Mouse (Mus musculus): ENCODE measurements around the gene D11Wsu47e. TPM values are rescaled to one million over a fixed set of nuclear protein-coding genes. Genes with fewer than 3 reads are reported as not detected.

D11Wsu47e gene
- polyA plus RNA-seq, 1 experiment from 2014 or later = 21.3 TPM

- H3K27me3 ChIP-seq (ENCODE audit: control insufficient read depth, insufficient read depth, low read length) = no peaks in the 10 kb centered on the region
- H3K9me3 ChIP-seq (ENCODE audit: control insufficient read depth, low read depth, low read length) = no peaks in the 10 kb centered on the region
- no peak for ATAC-seq (ENCODE audit: insufficient number of reproducible peaks, insufficient read depth, low FRiP score, low read depth)
- WGBS = 62% methylated on average over 22 of the region's 22 CpGs
- H3K9ac ChIP-seq (replicated peaks; ENCODE audit: low read depth, low read length) = no peak overlapping the region
- H3K27ac ChIP-seq (ENCODE audit: low read length) = no peak overlapping the region
- no peak overlapping the region for H3K4me3 ChIP-seq (ENCODE audit: low read depth, low read length)
- 0 out of 2 replicates have a peak overlapping the region, but pooled peaks have one; percentile 5 for H3K4me2 ChIP-seq (replicated peaks; ENCODE audit: low read depth, low read length)
- H3K4me1 ChIP-seq (ENCODE audit: control insufficient read depth, insufficient read depth, low read length) = peaks cover 5% of the 10 kb centered on the region; the same call in 1 of the 2 replicates
- peaks cover 46% of the 10 kb centered on the region for H3K36me3 ChIP-seq (ENCODE audit: control insufficient read depth, insufficient read depth, low read length)
Observed at GRCm38 (mm10) chr11:113651206-113651906, 32.9 kb upstream of the D11Wsu47e start.

- Histone ChIP-seq H3K9me3 (ENCODE audit: control insufficient read depth, low read depth, low read length) (no peaks in the 10 kb centered on the region), H3K27ac (ENCODE audit: low read length) (no peak overlapping the region), H3K9ac (replicated peaks; ENCODE audit: low read depth, low read length) (no peak overlapping the region), H3K4me3 (ENCODE audit: low read depth, low read length) (no peak overlapping the region), H3K27me3 (ENCODE audit: control insufficient read depth, insufficient read depth, low read length) (no peaks in the 10 kb centered on the region), H3K4me1 (ENCODE audit: control insufficient read depth, insufficient read depth, low read length) (peaks cover 5% of the 10 kb centered on the region; the same call in 1 of the 2 replicates), H3K4me2 (replicated peaks; ENCODE audit: low read depth, low read length) (no peak overlapping the region), H3K36me3 (ENCODE audit: control insufficient read depth, insufficient read depth, low read length) (peaks cover 51% of the 10 kb centered on the region)
- ATAC-seq (ENCODE audit: insufficient number of reproducible peaks, insufficient read depth, low FRiP score, low read depth) = no peak
- 43% methylated on average over 8 of the region's 8 CpGs for WGBS
Observed at GRCm38 (mm10) chr11:113651907-113652273, 32.3 kb upstream of the D11Wsu47e start.

GRCm38 (mm10) chr11:113652516-113652915, 31.7 kb upstream of the D11Wsu47e start:
- Histone ChIP-seq H3K4me3 (ENCODE audit: low read depth, low read length) (no peak overlapping the region), H3K27me3 (ENCODE audit: control insufficient read depth, insufficient read depth, low read length) (no peaks in the 10 kb centered on the region), H3K9ac (replicated peaks; ENCODE audit: low read depth, low read length) (no peak overlapping the region), H3K4me1 (ENCODE audit: control insufficient read depth, insufficient read depth, low read length) (peaks cover 5% of the 10 kb centered on the region; the same call in 1 of the 2 replicates), H3K27ac (ENCODE audit: low read length) (no peak overlapping the region), H3K4me2 (replicated peaks; ENCODE audit: low read depth, low read length) (no peak overlapping the region), H3K9me3 (ENCODE audit: control insufficient read depth, low read depth, low read length) (no peaks in the 10 kb centered on the region), H3K36me3 (ENCODE audit: control insufficient read depth, insufficient read depth, low read length) (peaks cover 57% of the 10 kb centered on the region)
- WGBS = 88% methylated on average over 6 of the region's 6 CpGs
- no peak for ATAC-seq (ENCODE audit: insufficient number of reproducible peaks, insufficient read depth, low FRiP score, low read depth)

- Histone ChIP-seq H3K4me3 (ENCODE audit: low read depth, low read length) (no peak overlapping the region), H3K9me3 (ENCODE audit: control insufficient read depth, low read depth, low read length) (no peaks in the 10 kb centered on the region), H3K36me3 (ENCODE audit: control insufficient read depth, insufficient read depth, low read length) (peaks cover 72% of the 10 kb centered on the region), H3K27me3 (ENCODE audit: control insufficient read depth, insufficient read depth, low read length) (no peaks in the 10 kb centered on the region), H3K4me2 (replicated peaks; ENCODE audit: low read depth, low read length) (no peak overlapping the region), H3K9ac (replicated peaks; ENCODE audit: low read depth, low read length) (no peak overlapping the region), H3K27ac (ENCODE audit: low read length) (no peak overlapping the region), H3K4me1 (ENCODE audit: control insufficient read depth, insufficient read depth, low read length) (peaks cover 5% of the 10 kb centered on the region; the same call in 1 of the 2 replicates)
- WGBS = 91% methylated on average over 15 of the region's 15 CpGs
- ATAC-seq (ENCODE audit: insufficient number of reproducible peaks, insufficient read depth, low FRiP score, low read depth) = no peak
Observed at GRCm38 (mm10) chr11:113654105-113654504, 30.1 kb upstream of the D11Wsu47e start.

GRCm38 (mm10) chr11:113654561-113655270, 29.5 kb upstream of the D11Wsu47e start:
- H3K4me1 ChIP-seq (ENCODE audit: control insufficient read depth, insufficient read depth, low read length) = peaks cover 5% of the 10 kb centered on the region; the same call in 1 of the 2 replicates
- no peak overlapping the region for H3K9ac ChIP-seq (replicated peaks; ENCODE audit: low read depth, low read length)
- H3K27me3 ChIP-seq (ENCODE audit: control insufficient read depth, insufficient read depth, low read length) = no peaks in the 10 kb centered on the region
- no peak overlapping the region for H3K27ac ChIP-seq (ENCODE audit: low read length)
- no peak overlapping the region for H3K4me3 ChIP-seq (ENCODE audit: low read depth, low read length)
- H3K36me3 ChIP-seq (ENCODE audit: control insufficient read depth, insufficient read depth, low read length) = peaks cover 78% of the 10 kb centered on the region
- H3K4me2 ChIP-seq (replicated peaks; ENCODE audit: low read depth, low read length) = no peak overlapping the region
- no peak for ATAC-seq (ENCODE audit: insufficient number of reproducible peaks, insufficient read depth, low FRiP score, low read depth)
- H3K9me3 ChIP-seq (ENCODE audit: control insufficient read depth, low read depth, low read length) = no peaks in the 10 kb centered on the region
- WGBS = 82% methylated on average over 18 of the region's 18 CpGs

- Histone ChIP-seq H3K4me2 (replicated peaks; ENCODE audit: low read depth, low read length) (no peak overlapping the region), H3K4me1 (ENCODE audit: control insufficient read depth, insufficient read depth, low read length) (no peaks in the 10 kb centered on the region), H3K9me3 (ENCODE audit: control insufficient read depth, low read depth, low read length) (no peaks in the 10 kb centered on the region), H3K27ac (ENCODE audit: low read length) (no peak overlapping the region), H3K36me3 (ENCODE audit: control insufficient read depth, insufficient read depth, low read length) (peaks cover 93% of the 10 kb centered on the region), H3K9ac (replicated peaks; ENCODE audit: low read depth, low read length) (no peak overlapping the region), H3K4me3 (ENCODE audit: low read depth, low read length) (no peak overlapping the region), H3K27me3 (ENCODE audit: control insufficient read depth, insufficient read depth, low read length) (no peaks in the 10 kb centered on the region)
- ATAC-seq (ENCODE audit: insufficient number of reproducible peaks, insufficient read depth, low FRiP score, low read depth) = no peak
- 90% methylated on average over 8 of the region's 8 CpGs for WGBS
Observed at GRCm38 (mm10) chr11:113656511-113656932, 27.7 kb upstream of the D11Wsu47e start.

GRCm38 (mm10) chr11:113657221-113657620, 27.0 kb upstream of the D11Wsu47e start:
- Histone ChIP-seq H3K27me3 (ENCODE audit: control insufficient read depth, insufficient read depth, low read length) (no peaks in the 10 kb centered on the region), H3K9me3 (ENCODE audit: control insufficient read depth, low read depth, low read length) (no peaks in the 10 kb centered on the region), H3K9ac (replicated peaks; ENCODE audit: low read depth, low read length) (no peak overlapping the region), H3K27ac (ENCODE audit: low read length) (no peak overlapping the region), H3K4me2 (replicated peaks; ENCODE audit: low read depth, low read length) (no peak overlapping the region), H3K36me3 (ENCODE audit: control insufficient read depth, insufficient read depth, low read length) (peaks cover 90% of the 10 kb centered on the region), H3K4me1 (ENCODE audit: control insufficient read depth, insufficient read depth, low read length) (no peaks in the 10 kb centered on the region), H3K4me3 (ENCODE audit: low read depth, low read length) (no peak overlapping the region)
- no peak for ATAC-seq (ENCODE audit: insufficient number of reproducible peaks, insufficient read depth, low FRiP score, low read depth)
- WGBS = 43% methylated on average over 4 of the region's 4 CpGs

- Histone ChIP-seq H3K9me3 (ENCODE audit: control insufficient read depth, low read depth, low read length) (no peaks in the 10 kb centered on the region), H3K4me1 (ENCODE audit: control insufficient read depth, insufficient read depth, low read length) (no peaks in the 10 kb centered on the region), H3K4me3 (ENCODE audit: low read depth, low read length) (no peak overlapping the region), H3K27ac (ENCODE audit: low read length) (no peak overlapping the region), H3K4me2 (replicated peaks; ENCODE audit: low read depth, low read length) (no peak overlapping the region), H3K36me3 (ENCODE audit: control insufficient read depth, insufficient read depth, low read length) (peaks cover 83% of the 10 kb centered on the region), H3K9ac (replicated peaks; ENCODE audit: low read depth, low read length) (no peak overlapping the region), H3K27me3 (ENCODE audit: control insufficient read depth, insufficient read depth, low read length) (no peaks in the 10 kb centered on the region)
- whole genome bisulfite sequencing = 86% methylated on average over 8 of the region's 8 CpGs
- no peak for ATAC-seq (ENCODE audit: insufficient number of reproducible peaks, insufficient read depth, low FRiP score, low read depth)
Observed at GRCm38 (mm10) chr11:113658319-113658718, 25.9 kb upstream of the D11Wsu47e start.
